21 mouse cellular contexts compared by ENCODE assay signal in genomic region chr10:94031164-94031563, GRCm38 (mm10). TPM values are rescaled to one million over a fixed set of nuclear protein-coding genes. Genes with fewer than 3 reads are reported as not detected.
A peak's percentile ranks its signal among the peaks of the same experiment; 100 is the strongest.
DNase-seq lines count a peak whose midpoint lies in the region; TF ChIP-seq lines count a peak whose summit lies in the region.
"Had no signal": no experiment of that assay in that cellular context is flagged by ENCODE, and none has a peak within 500 bp of the region (broad histone marks: within the 10 kb centered on the region; RNA-seq: fewer than 3 reads in every experiment).

No protein-coding gene starts in this region.

- TF ChIP-seq POLR2A in MEL (IDR thresholded peaks at IDR 0.05; ENCODE audit: control insufficient read depth in 1 of 2, insufficient read depth in 1 of 2, low read depth in 1 of 2, low read length in 2 of 2, poor library complexity in 1 of 2) (no peak), myocyte (IDR thresholded peaks at IDR 0.05; ENCODE audit: insufficient read length, low read depth) (no peak)

- peak overlapping the region; percentile 52 for H3K4me2 ChIP-seq in myocyte (ENCODE audit: low read depth)
- H3K4me2 ChIP-seq: embryonic facial prominence, embryonic 12.5 days; forebrain, embryonic 13.5 days; forebrain, embryonic 15.5 days had no signal

- H3K79me2 ChIP-seq in MEL (ENCODE audit: control insufficient read depth, insufficient read depth, low read length, poor library complexity) (peaks cover 18% of the 10 kb centered on the region), myocyte (ENCODE audit: control insufficient read depth, insufficient read depth) (peaks cover 62% of the 10 kb centered on the region)

- no peak for TF ChIP-seq CTCF in MEL (IDR thresholded peaks at IDR 0.05 in 2 of 3, conservative IDR thresholded peaks at IDR 0.05 in 1 of 3; ENCODE audit: control insufficient read depth in 1 of 3, insufficient read depth in 1 of 3, low read depth in 2 of 3, low read length in 3 of 3, poor library complexity in 1 of 3, severe bottlenecking in 1 of 3)

- H3ac ChIP-seq in myocyte (ENCODE audit: control insufficient read depth, insufficient read length), result no peak overlapping the region

- H3K9ac ChIP-seq in MEL (ENCODE audit: control insufficient read depth, low read depth, low read length, poor library complexity, severe bottlenecking), result no peak overlapping the region
- H3K9ac ChIP-seq: embryonic facial prominence, embryonic 12.5 days; forebrain, embryonic 13.5 days; forebrain, embryonic 15.5 days; forebrain, postnatal 0 days had no signal

- peaks cover 7% of the 10 kb centered on the region in 2 experiments; a peak in 3 of 4 replicates for H3K4me1 ChIP-seq in MEL (ENCODE audit: control insufficient read depth in 1 of 2, insufficient read depth in 2 of 2, low read length in 2 of 2)
- H3K4me1 ChIP-seq in midbrain, embryonic 10.5 days, result peaks cover 24% of the 10 kb centered on the region

- H3K27me3 ChIP-seq in MEL (ENCODE audit: control insufficient read depth in 1 of 2, insufficient read depth in 2 of 2, low read length in 2 of 2) (no peaks in the 10 kb centered on the region), myocyte (ENCODE audit: control insufficient read depth, insufficient read depth, insufficient read length) (no peaks in the 10 kb centered on the region)
- no peaks in the 10 kb centered on the region for H3K27me3 ChIP-seq in midbrain, embryonic 10.5 days (ENCODE audit: low read depth, poor library complexity, severe bottlenecking)
- H3K27me3 ChIP-seq: embryonic facial prominence, embryonic 12.5 days; forebrain, embryonic 13.5 days; forebrain, embryonic 15.5 days; Patski had no signal

- peak; percentile 13 for DNase-seq in heart, adult 11 months
- no peak for DNase-seq in heart, adult 18-20 months
- DNase-seq in MEL (ENCODE audit: low read depth, low spot score), result no peak
- DNase-seq in neural tube, embryonic 10.5 days (ENCODE audit: extremely low spot score, low spot score), result no peak
- no peak for DNase-seq in midbrain, embryonic 10.5 days (ENCODE audit: low spot score)
- DNase-seq: adrenal gland, adult 8-10 months; adrenal gland, postnatal 14 days; adrenal gland, postnatal 36 days; cerebellum, adult 11-12 months; cerebellum, adult 2 months; cerebellum, adult 9-10 months; cerebellum, postnatal 10 days; cerebellum, postnatal 25 days; forebrain, postnatal 0 days had no signal

- H3K4me3 ChIP-seq in MEL (ENCODE audit: control insufficient read depth in 1 of 2, insufficient read depth in 1 of 2, low read depth in 2 of 2, low read length in 2 of 2) (no peak overlapping the region), myocyte (no peak overlapping the region)
- no peak overlapping the region for H3K4me3 ChIP-seq in midbrain, embryonic 10.5 days
- H3K4me3 ChIP-seq: embryonic facial prominence, embryonic 10.5 days; embryonic facial prominence, embryonic 12.5 days; forebrain, embryonic 13.5 days; forebrain, embryonic 15.5 days had no signal

- H3K27ac ChIP-seq in MEL (ENCODE audit: control insufficient read depth, low read depth, low read length), result no peak overlapping the region
- no peak overlapping the region for H3K27ac ChIP-seq in midbrain, embryonic 10.5 days (replicated peaks)
- H3K27ac ChIP-seq: embryonic facial prominence, embryonic 10.5 days; embryonic facial prominence, embryonic 12.5 days; forebrain, embryonic 13.5 days; forebrain, embryonic 15.5 days had no signal

- TF ChIP-seq EP300 in MEL (IDR thresholded peaks at IDR 0.05; ENCODE audit: low read depth in 1 of 2, low read length in 2 of 2), result no peak

- WGBS in midbrain, embryonic 10.5 days, result 87% methylated on average over 6 of the region's 6 CpGs

- H3K36me3 ChIP-seq in MEL (ENCODE audit: control insufficient read depth in 1 of 2, insufficient read depth in 2 of 2, low read length in 2 of 2) (peaks cover 0 to 20% of the 10 kb centered on the region in 2 experiments; a peak in 2 of 4 replicates), myocyte (ENCODE audit: control insufficient read depth, insufficient read depth) (no peaks in the 10 kb centered on the region)
- H3K36me3 ChIP-seq in midbrain, embryonic 10.5 days, result peaks cover 26% of the 10 kb centered on the region

- H3K9me3 ChIP-seq in MEL (replicated peaks; ENCODE audit: insufficient read depth, low read length), result no peaks in the 10 kb centered on the region
- H3K9me3 ChIP-seq in midbrain, embryonic 10.5 days (replicated peaks), result no peaks in the 10 kb centered on the region
- H3K9me3 ChIP-seq: embryonic facial prominence, embryonic 10.5 days; embryonic facial prominence, embryonic 12.5 days; forebrain, embryonic 13.5 days; forebrain, embryonic 15.5 days; G1E had no signal

- no peak for TF ChIP-seq RAD21 in MEL (IDR thresholded peaks at IDR 0.05; ENCODE audit: low read depth, low read length)

TF ChIP-seq in MEL, 35 proteins besides CTCF, POLR2A, EP300 and RAD21:
- no peak for TF ChIP-seq NRF1 (IDR thresholded peaks at IDR 0.05; ENCODE audit: insufficient read depth, low read depth, low read length, poor library complexity, severe bottlenecking)
- 0 out of 2 replicates have a peak, but pooled peaks have one; percentile 11 for TF ChIP-seq MEF2A (IDR thresholded peaks at IDR 0.05; ENCODE audit: extremely low read depth, insufficient replicate concordance, low read depth, low read length, poor library complexity, severe bottlenecking)
- no peak for TF ChIP-seq TAL1 (IDR thresholded peaks at IDR 0.05; ENCODE audit: low read length)

TF ChIP-seq in myocyte, 11 proteins besides CTCF, POLR2A, EP300 and RAD21:
- TF ChIP-seq CEBPB (IDR thresholded peaks at IDR 0.05; ENCODE audit: insufficient read depth, poor library complexity, severe bottlenecking) (peak; percentile 98), TCF12 (IDR thresholded peaks at IDR 0.05; ENCODE audit: insufficient read depth, poor library complexity, severe bottlenecking) (no peak), REST (IDR thresholded peaks at IDR 0.05; ENCODE audit: insufficient read depth, insufficient read length) (no peak)

RNA-seq across cellular contexts. Expression of gene Vezt, which starts 4.5 kb away (rescaled TPM):
- total RNA-seq in heart, adult 18-20 months (2021), result 10 to 100 TPM; 36.9 to 37.7 TPM
- total RNA-seq in MEL (2012; rRNA removed), result 9.5 and 12.6 TPM in 2 replicates
- polyA plus RNA-seq in MEL (2012; ENCODE audit: insufficient read depth in 1 of 2, insufficient read length in 2 of 2, low read depth in 1 of 2, low replicate concordance in 2 of 2, missing spikeins in 1 of 2), result 10 to 100 TPM in 1 of 2 experiments, not detected in 1; 13.5 TPM
- 16.8 TPM for polyA plus RNA-seq in myocyte (2012; fragmentation: generic; extraction: Trizol)
- polyA plus RNA-seq in midbrain, embryonic 10.5 days (2016; fragmentation: Nextera tagmentation; extraction: Ambion mirVana), result 29.6 and 36.0 TPM in 2 replicates

RNA-seq across cellular contexts. Expression of gene Fgd6, which starts 4.6 kb away (rescaled TPM):
- 1 to 10 TPM; 5.1 to 5.6 TPM for total RNA-seq in heart, adult 18-20 months (2021)
- 1.2 and 1.4 TPM in 2 replicates for total RNA-seq in MEL (2012; rRNA removed)
- polyA plus RNA-seq in MEL (2012; ENCODE audit: insufficient read depth in 1 of 2, insufficient read length in 2 of 2, low read depth in 1 of 2, low replicate concordance in 2 of 2, missing spikeins in 1 of 2) (1 to 10 TPM in 1 of 2 experiments, not detected in 1; 2.8 TPM), myocyte (2012; fragmentation: generic; extraction: Trizol) (1.7 TPM)
- 4.5 TPM in 2 replicates for polyA plus RNA-seq in midbrain, embryonic 10.5 days (2016; fragmentation: Nextera tagmentation; extraction: Ambion mirVana)
